Mouse (Mus musculus) natural killer cell, adult 2 months (primary cell): ENCODE measurements at regions not wholly inside any gene's neighbourhood (a gene's known extent, or its start where the extent isn't known, plus 50 kb on each side); places are given as distances from the start of the nearest gene placed in this dataset.
A peak's percentile ranks its signal among the peaks of the same experiment; 100 is the strongest.

ENCODE experiments used
- DNase-seq, 2 experiments: peaks; one replicate each; pipeline ENCODE4 v3.0.0; 2022; ENCODE audit warnings: low spot score in 2 of 2

GRCm38 (mm10) chr6:31083701-31084100 is 124.8 kb upstream of the Klf14 start:
- no peak for DNase-seq

GRCm38 (mm10) chr6:31085063-31085759 is 126.3 kb upstream of the Klf14 start:
- peak in 1 of 2 experiments; percentile 49 for DNase-seq

- DNase-seq, result no peak
Measured at GRCm38 (mm10) chr6:31085760-31086108, 126.9 kb upstream of the Klf14 start.

- no peak for DNase-seq
Measured at GRCm38 (mm10) chr6:31086283-31086682, 127.4 kb upstream of the Klf14 start.

GRCm38 (mm10) chr6:31086798-31087360 is 128.0 kb upstream of the Klf14 start:
- no peak for DNase-seq

- no peak for DNase-seq
Measured at GRCm38 (mm10) chr6:31087511-31087910, 128.6 kb upstream of the Klf14 start.

GRCm38 (mm10) chr6:31088147-31088972 is 129.5 kb upstream of the Klf14 start:
- DNase-seq, result no peak

- no peak for DNase-seq
Measured at GRCm38 (mm10) chr6:31088973-31089368, 130.1 kb upstream of the Klf14 start.

GRCm38 (mm10) chr6:31090288-31090687 is 131.4 kb upstream of the Klf14 start:
- DNase-seq, result no peak

- DNase-seq, result no peak
Measured at GRCm38 (mm10) chr6:31090791-31091190, 131.9 kb upstream of the Klf14 start.

- no peak for DNase-seq
Measured at GRCm38 (mm10) chr6:31092324-31092723, 133.4 kb upstream of the Klf14 start.

- DNase-seq, result no peak
Measured at GRCm38 (mm10) chr6:31092760-31093159, 133.9 kb upstream of the Klf14 start.

GRCm38 (mm10) chr6:31095943-31096714 is 137.3 kb upstream of the Klf14 start:
- DNase-seq, result no peak

GRCm38 (mm10) chr6:31096787-31097186 is 137.9 kb upstream of the Klf14 start:
- no peak for DNase-seq

GRCm38 (mm10) chr6:31097254-31097653 is 138.4 kb upstream of the Klf14 start:
- DNase-seq, result no peak

GRCm38 (mm10) chr6:31098106-31098505 is 139.2 kb upstream of the Klf14 start:
- DNase-seq, result no peak

- DNase-seq, result peak in 1 of 2 experiments; percentile 42
Measured at GRCm38 (mm10) chr6:31100084-31100579, 141.3 kb upstream of the Klf14 start.

- DNase-seq, result no peak
Measured at GRCm38 (mm10) chr6:31100749-31101148, 141.9 kb upstream of the Klf14 start.

GRCm38 (mm10) chr6:31106144-31106836 is 147.4 kb upstream of the Klf14 start:
- no peak for DNase-seq

- no peak for DNase-seq
Measured at GRCm38 (mm10) chr6:31106856-31107359, 148.0 kb upstream of the Klf14 start.

- DNase-seq, result no peak
Measured at GRCm38 (mm10) chr6:31107360-31107759, 148.5 kb upstream of the Klf14 start.
